Mouse (Mus musculus): ENCODE results near the gene Sncg. TPM values are rescaled to one million over a fixed set of nuclear protein-coding genes. Genes with fewer than 3 reads are reported as not detected.

Gene Sncg
- polyA plus RNA-seq, 1 experiment from 2014 or later: 6.8 TPM

- no peak for ATAC-seq (ENCODE audit: low read depth)
- Histone ChIP-seq H3K36me3 (ENCODE audit: control insufficient read depth, insufficient read depth, low read length) (peaks cover 13% of the 10 kb centered on the region), H3K4me3 (ENCODE audit: low read length) (no peak overlapping the region), H3K9ac (ENCODE audit: low read length) (no peak overlapping the region), H3K4me1 (replicated peaks; ENCODE audit: control insufficient read depth, insufficient read depth, low read length) (no peaks in the 10 kb centered on the region), H3K27me3 (ENCODE audit: control insufficient read depth, insufficient read depth, low read depth, low read length) (no peaks in the 10 kb centered on the region), H3K4me2 (ENCODE audit: low read depth, low read length) (no peak overlapping the region), H3K9me3 (ENCODE audit: control insufficient read depth, low read length) (no peaks in the 10 kb centered on the region), H3K27ac (ENCODE audit: low read length) (no peak overlapping the region)
- 91% methylated on average over 3 of the region's 3 CpGs for WGBS
These were observed 25.4 kb upstream of the Sncg start for GRCm38 (mm10) chr14:34400021-34400420.

- Histone ChIP-seq H3K4me2 (ENCODE audit: low read depth, low read length) (no peak overlapping the region), H3K27ac (ENCODE audit: low read length) (no peak overlapping the region), H3K4me3 (ENCODE audit: low read length) (no peak overlapping the region), H3K9ac (ENCODE audit: low read length) (no peak overlapping the region), H3K4me1 (replicated peaks; ENCODE audit: control insufficient read depth, insufficient read depth, low read length) (no peaks in the 10 kb centered on the region), H3K36me3 (ENCODE audit: control insufficient read depth, insufficient read depth, low read length) (peaks cover 6% of the 10 kb centered on the region), H3K27me3 (ENCODE audit: control insufficient read depth, insufficient read depth, low read depth, low read length) (no peaks in the 10 kb centered on the region), H3K9me3 (ENCODE audit: control insufficient read depth, low read length) (no peaks in the 10 kb centered on the region)
- WGBS: 89% methylated on average over 6 of the region's 6 CpGs
- no peak for ATAC-seq (ENCODE audit: low read depth)
These were observed 24.7 kb upstream of the Sncg start for GRCm38 (mm10) chr14:34399301-34399700.

- 84% methylated on average over 21 of the region's 21 CpGs for WGBS
- no peak overlapping the region for H3K4me3 ChIP-seq (ENCODE audit: low read length)
- ATAC-seq (ENCODE audit: low read depth): no peak
- H3K27ac ChIP-seq (ENCODE audit: low read length): no peak overlapping the region
- no peaks in the 10 kb centered on the region for H3K9me3 ChIP-seq (ENCODE audit: control insufficient read depth, low read length)
- H3K36me3 ChIP-seq (ENCODE audit: control insufficient read depth, insufficient read depth, low read length): peaks cover 6% of the 10 kb centered on the region; the same call in 1 of the 2 replicates
- H3K9ac ChIP-seq (ENCODE audit: low read length): no peak overlapping the region
- H3K4me2 ChIP-seq (ENCODE audit: low read depth, low read length): no peak overlapping the region
- no peaks in the 10 kb centered on the region for H3K4me1 ChIP-seq (replicated peaks; ENCODE audit: control insufficient read depth, insufficient read depth, low read length)
- no peaks in the 10 kb centered on the region for H3K27me3 ChIP-seq (ENCODE audit: control insufficient read depth, insufficient read depth, low read depth, low read length)
These were observed 24.3 kb upstream of the Sncg start for GRCm38 (mm10) chr14:34398901-34399300.

- 88% methylated on average over 5 of the region's 5 CpGs for WGBS
- Histone ChIP-seq H3K4me1 (replicated peaks; ENCODE audit: control insufficient read depth, insufficient read depth, low read length) (no peaks in the 10 kb centered on the region), H3K4me3 (ENCODE audit: low read length) (no peak overlapping the region), H3K9ac (ENCODE audit: low read length) (no peak overlapping the region), H3K9me3 (ENCODE audit: control insufficient read depth, low read length) (no peaks in the 10 kb centered on the region), H3K27me3 (ENCODE audit: control insufficient read depth, insufficient read depth, low read depth, low read length) (no peaks in the 10 kb centered on the region), H3K36me3 (ENCODE audit: control insufficient read depth, insufficient read depth, low read length) (peaks cover 6% of the 10 kb centered on the region; the same call in 1 of the 2 replicates), H3K27ac (ENCODE audit: low read length) (no peak overlapping the region), H3K4me2 (ENCODE audit: low read depth, low read length) (no peak overlapping the region)
- no peak for ATAC-seq (ENCODE audit: low read depth)
These were observed 23.3 kb upstream of the Sncg start for GRCm38 (mm10) chr14:34397871-34398270.

GRCm38 (mm10) chr14:34393295-34393694 is 18.7 kb upstream of the Sncg start:
- H3K4me1 ChIP-seq (replicated peaks; ENCODE audit: control insufficient read depth, insufficient read depth, low read length): no peaks in the 10 kb centered on the region
- 68% methylated on average over 4 of the region's 4 CpGs for WGBS
- no peaks in the 10 kb centered on the region for H3K36me3 ChIP-seq (ENCODE audit: control insufficient read depth, insufficient read depth, low read length)
- H3K4me3 ChIP-seq (ENCODE audit: low read length): no peak overlapping the region
- no peak overlapping the region for H3K4me2 ChIP-seq (ENCODE audit: low read depth, low read length)
- no peaks in the 10 kb centered on the region for H3K27me3 ChIP-seq (ENCODE audit: control insufficient read depth, insufficient read depth, low read depth, low read length)
- H3K9me3 ChIP-seq (ENCODE audit: control insufficient read depth, low read length): peaks cover 3% of the 10 kb centered on the region; the same call in 1 of the 2 replicates
- H3K27ac ChIP-seq (ENCODE audit: low read length): no peak overlapping the region
- H3K9ac ChIP-seq (ENCODE audit: low read length): no peak overlapping the region
- no peak for ATAC-seq (ENCODE audit: low read depth)

GRCm38 (mm10) chr14:34382921-34383704 is 8.5 kb upstream of the Sncg start:
- Histone ChIP-seq H3K4me2 (ENCODE audit: low read depth, low read length) (no peak overlapping the region), H3K9ac (ENCODE audit: low read length) (no peak overlapping the region), H3K4me3 (ENCODE audit: low read length) (no peak overlapping the region), H3K4me1 (replicated peaks; ENCODE audit: control insufficient read depth, insufficient read depth, low read length) (peaks cover 9% of the 10 kb centered on the region; the same call in 1 of the 2 replicates), H3K9me3 (ENCODE audit: control insufficient read depth, low read length) (no peaks in the 10 kb centered on the region), H3K27me3 (ENCODE audit: control insufficient read depth, insufficient read depth, low read depth, low read length) (no peaks in the 10 kb centered on the region), H3K36me3 (ENCODE audit: control insufficient read depth, insufficient read depth, low read length) (no peaks in the 10 kb centered on the region), H3K27ac (ENCODE audit: low read length) (no peak overlapping the region)
- no peak for ATAC-seq (ENCODE audit: low read depth)
- 87% methylated on average over 9 of the region's 9 CpGs for WGBS

GRCm38 (mm10) chr14:34378560-34379331 is 4.2 kb upstream of the Sncg start:
- Histone ChIP-seq H3K36me3 (ENCODE audit: control insufficient read depth, insufficient read depth, low read length) (no peaks in the 10 kb centered on the region), H3K27ac (ENCODE audit: low read length) (peak overlapping the region; percentile 72), H3K4me2 (ENCODE audit: low read depth, low read length) (peak overlapping the region; percentile 27; the same call in 1 of the 2 replicates), H3K4me3 (ENCODE audit: low read length) (no peak overlapping the region), H3K9me3 (ENCODE audit: control insufficient read depth, low read length) (no peaks in the 10 kb centered on the region), H3K4me1 (replicated peaks; ENCODE audit: control insufficient read depth, insufficient read depth, low read length) (peaks cover 22% of the 10 kb centered on the region), H3K9ac (ENCODE audit: low read length) (0 out of 2 replicates have a peak overlapping the region, but pooled peaks have one; percentile 9), H3K27me3 (ENCODE audit: control insufficient read depth, insufficient read depth, low read depth, low read length) (no peaks in the 10 kb centered on the region)
- WGBS: 23% methylated on average over 11 of the region's 11 CpGs
- peak; percentile 59 for ATAC-seq (ENCODE audit: low read depth)

- no peaks in the 10 kb centered on the region for H3K36me3 ChIP-seq (ENCODE audit: control insufficient read depth, insufficient read depth, low read length)
- 84% methylated on average over 4 of the region's 4 CpGs for WGBS
- no peaks in the 10 kb centered on the region for H3K27me3 ChIP-seq (ENCODE audit: control insufficient read depth, insufficient read depth, low read depth, low read length)
- ATAC-seq (ENCODE audit: low read depth): no peak
- peaks cover 24% of the 10 kb centered on the region for H3K4me1 ChIP-seq (replicated peaks; ENCODE audit: control insufficient read depth, insufficient read depth, low read length)
- no peaks in the 10 kb centered on the region for H3K9me3 ChIP-seq (ENCODE audit: control insufficient read depth, low read length)
- peak overlapping the region; percentile 49 for H3K4me2 ChIP-seq (ENCODE audit: low read depth, low read length)
- peak overlapping the region; percentile 9; the same call in 1 of the 2 replicates for H3K9ac ChIP-seq (ENCODE audit: low read length)
- H3K27ac ChIP-seq (ENCODE audit: low read length): no peak overlapping the region
- peak overlapping the region; percentile 40 for H3K4me3 ChIP-seq (ENCODE audit: low read length)
These were observed 2.5 kb upstream of the Sncg start for GRCm38 (mm10) chr14:34377121-34377520.

- Histone ChIP-seq H3K27me3 (ENCODE audit: control insufficient read depth, insufficient read depth, low read depth, low read length) (no peaks in the 10 kb centered on the region), H3K4me1 (replicated peaks; ENCODE audit: control insufficient read depth, insufficient read depth, low read length) (peaks cover 24% of the 10 kb centered on the region), H3K27ac (ENCODE audit: low read length) (no peak overlapping the region), H3K9ac (ENCODE audit: low read length) (peak overlapping the region; percentile 50), H3K4me2 (ENCODE audit: low read depth, low read length) (peak overlapping the region; percentile 49), H3K9me3 (ENCODE audit: control insufficient read depth, low read length) (no peaks in the 10 kb centered on the region), H3K36me3 (ENCODE audit: control insufficient read depth, insufficient read depth, low read length) (no peaks in the 10 kb centered on the region), H3K4me3 (ENCODE audit: low read length) (peak overlapping the region; percentile 40)
- 83% methylated on average over 5 of the region's 5 CpGs for WGBS
- ATAC-seq (ENCODE audit: low read depth): no peak
These were observed 1.4 kb upstream of the Sncg start for GRCm38 (mm10) chr14:34375941-34376340.

Data from lung, embryonic 16.5 days (tissue).